Mouse (Mus musculus) hematopoietic stem cell, adult 5-6 weeks (primary cell): ENCODE measurements around the gene Rnf128. TPM values are rescaled to one million over a fixed set of nuclear protein-coding genes. Genes with fewer than 3 reads are reported as not detected.
A peak's percentile ranks its signal among the peaks of the same experiment; 100 is the strongest.

ENCODE experiments used
- ATAC-seq, 2 experiments: fragments of 125-278 bp in 1 of 2; replicated peaks in 1 of 2; 2 replicates each; pipeline ENCODE4 v1.8.0; 2016 to 2017; ENCODE audit warnings: inconsistent platforms in 2 of 2, mild to moderate bottlenecking in 2 of 2, moderate number of reproducible peaks in 2 of 2, low read depth in 1 of 2, moderate TSS enrichment in 1 of 2; ENCODE audit not compliant: low FRiP score in 2 of 2, poor library complexity in 2 of 2, severe bottlenecking in 2 of 2, insufficient read depth in 1 of 2, low TSS enrichment in 1 of 2
- total RNA-seq: library from RNA; stranded (forward); fragments of 172-1452, 232-1000 nt; gene quantifications from 2 replicates; pipeline ENCODE4 v1.2.3, GENCODE M21; 2017

Rnf128 gene
- total RNA-seq, 1 experiment from 2014 or later = 0.45 TPM

GRCm38 (mm10) chrX:139610033-139610764, 47.1 kb downstream of the Rnf128 start:
- ATAC-seq = peak; percentile 97 to 98

GRCm38 (mm10) chrX:139610765-139611300, 47.7 kb downstream of the Rnf128 start:
- peak; percentile 41 to 54 for ATAC-seq

- ATAC-seq = no peak
Observed at GRCm38 (mm10) chrX:139614761-139615160, 51.6 kb downstream of the Rnf128 start.

- no peak for ATAC-seq
Observed at GRCm38 (mm10) chrX:139622071-139622470, 59.0 kb downstream of the Rnf128 start.

GRCm38 (mm10) chrX:139634758-139635157, 71.6 kb downstream of the Rnf128 start:
- ATAC-seq = no peak

GRCm38 (mm10) chrX:139639744-139640143, 76.6 kb downstream of the Rnf128 start:
- no peak for ATAC-seq

GRCm38 (mm10) chrX:139640418-139640817, 77.3 kb downstream of the Rnf128 start:
- ATAC-seq = no peak

GRCm38 (mm10) chrX:139652226-139652625, 89.1 kb downstream of the Rnf128 start:
- ATAC-seq = no peak

- no peak for ATAC-seq
Observed at GRCm38 (mm10) chrX:139653292-139653691, 90.2 kb downstream of the Rnf128 start.

GRCm38 (mm10) chrX:139654350-139655063, 91.4 kb downstream of the Rnf128 start:
- ATAC-seq = no peak

- no peak for ATAC-seq
Observed at GRCm38 (mm10) chrX:139662111-139662510, 99.0 kb downstream of the Rnf128 start.

- ATAC-seq = no peak
Observed at GRCm38 (mm10) chrX:139665829-139666228, 102.7 kb downstream of the Rnf128 start.

- peak; percentile 19 to 34; a peak in 3 of 4 replicates for ATAC-seq
Observed at GRCm38 (mm10) chrX:139684410-139684774, 121.3 kb downstream of the Rnf128 start.

GRCm38 (mm10) chrX:139684775-139685695, 121.9 kb downstream of the Rnf128 start, which contains the start of gene Tbc1d8b:
Gene Tbc1d8b, plus strand, starts transcription at chrX:139684996.
- ATAC-seq = peak; percentile 98 to 99

- ATAC-seq = no peak
Observed at GRCm38 (mm10) chrX:139714381-139714780, 151.3 kb downstream of the Rnf128 start, which contains the start of gene Gm15013. Gene Gm15013, minus strand, starts transcription at chrX:139714481.

GRCm38 (mm10) chrX:139722350-139722749, 159.2 kb downstream of the Rnf128 start:
- ATAC-seq = no peak
